Mouse (Mus musculus): Measurements from ENCODE around the gene Susd1. TPM values are rescaled to one million over a fixed set of nuclear protein-coding genes. Genes with fewer than 3 reads are reported as not detected.

Gene Susd1
- polyA plus RNA-seq, 1 experiment from 2014 or later = 2.3 TPM

DNA sequence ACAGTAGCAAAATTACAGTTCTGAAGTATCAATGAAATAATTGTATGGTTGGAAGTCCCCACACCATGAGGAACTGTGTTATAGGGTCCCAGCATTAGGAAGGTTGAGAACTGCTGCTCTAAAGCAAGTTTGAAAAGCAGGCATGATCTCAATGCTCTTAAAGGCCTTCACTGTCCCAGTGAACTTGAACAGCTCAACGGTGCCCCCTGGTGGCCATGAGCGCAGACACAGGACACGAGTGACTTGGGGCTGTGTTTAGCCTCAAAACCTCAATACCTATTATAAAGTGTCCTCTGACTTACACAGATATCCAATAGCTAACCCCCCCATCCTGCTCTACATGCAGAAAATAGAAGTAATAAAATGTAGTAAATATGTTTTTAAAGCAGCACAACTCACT is 97.7 kb downstream of the Susd1 start:
- H3K9me3 ChIP-seq = no peaks in the 10 kb centered on the region
- peak; percentile 87 for DNase-seq (ENCODE audit: extremely low spot score, low spot score)
- no peaks in the 10 kb centered on the region for H3K27me3 ChIP-seq (ENCODE audit: poor library complexity, severe bottlenecking)
- no peak overlapping the region for H3K27ac ChIP-seq
- WGBS = 2% methylated on average over 3 of the region's 3 CpGs
- no peaks in the 10 kb centered on the region for H3K36me3 ChIP-seq (replicated peaks)
- H3K4me1 ChIP-seq = peaks cover 5% of the 10 kb centered on the region; the same call in 1 of the 2 replicates
- H3K4me3 ChIP-seq = no peak overlapping the region

DNA sequence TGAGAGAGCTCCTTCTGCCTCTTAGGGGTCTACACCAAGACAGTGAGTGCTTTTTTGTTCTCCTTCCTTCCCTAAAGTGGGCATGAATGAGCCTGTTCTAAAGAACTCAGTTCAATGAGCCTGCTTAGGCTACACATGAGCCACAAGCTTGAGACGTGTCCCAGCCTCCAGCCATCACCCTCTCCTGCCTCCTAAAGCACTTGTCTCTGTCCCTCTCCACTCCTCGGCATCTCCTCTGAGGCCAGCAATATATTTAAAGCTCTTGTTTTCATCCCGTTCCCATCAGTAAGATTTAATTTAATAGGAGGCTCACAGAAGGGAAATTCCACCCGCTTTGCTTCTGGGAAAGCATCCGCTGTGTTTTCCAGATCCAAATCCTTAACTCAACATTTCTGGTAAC is 98.4 kb downstream of the Susd1 start:
- no peaks in the 10 kb centered on the region for H3K36me3 ChIP-seq (replicated peaks)
- no peak overlapping the region for H3K4me3 ChIP-seq
- no peak for DNase-seq (ENCODE audit: extremely low spot score, low spot score)
- 0 out of 2 replicates have a peak overlapping the region, but pooled peaks have one; percentile 25 for H3K27ac ChIP-seq
- no peaks in the 10 kb centered on the region for H3K27me3 ChIP-seq (ENCODE audit: poor library complexity, severe bottlenecking)
- 75% methylated on average over 5 of the region's 5 CpGs for whole genome bisulfite sequencing
- no peaks in the 10 kb centered on the region for H3K9me3 ChIP-seq
- H3K4me1 ChIP-seq = peaks cover 5% of the 10 kb centered on the region; the same call in 1 of the 2 replicates

DNA sequence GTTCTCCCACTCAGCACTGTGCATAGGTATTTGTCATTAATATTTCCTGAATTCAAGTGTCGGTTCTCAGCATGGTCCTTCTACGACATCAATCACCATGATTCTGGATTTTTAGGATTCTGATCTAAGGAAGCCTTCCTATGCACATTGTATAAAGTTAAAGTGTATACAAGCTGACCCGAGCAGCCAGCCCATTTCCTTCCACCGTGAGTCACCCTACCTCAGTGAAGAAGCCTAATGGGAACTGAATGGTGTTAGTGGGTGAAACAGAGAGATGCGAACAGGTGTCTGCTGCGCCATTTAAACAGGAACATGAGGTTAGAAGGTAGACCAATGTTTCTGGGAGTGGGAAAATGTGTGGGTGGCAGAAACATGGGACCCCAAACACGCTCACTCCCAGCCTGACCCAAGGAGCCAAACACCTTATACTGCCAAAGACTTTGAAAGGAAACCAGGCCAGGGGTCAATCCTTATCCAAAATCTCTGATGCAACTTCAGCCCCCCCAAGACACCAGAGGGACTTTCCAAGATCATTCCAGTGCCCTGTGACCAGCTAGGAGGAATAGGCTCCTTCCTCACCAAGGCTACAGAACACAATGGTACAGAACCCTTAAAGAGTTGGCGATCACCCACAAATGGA is 99.4 kb downstream of the Susd1 start:
- WGBS = 91% methylated on average over 8 of the region's 8 CpGs
- H3K4me1 ChIP-seq = peaks cover 5% of the 10 kb centered on the region; the same call in 1 of the 2 replicates
- no peaks in the 10 kb centered on the region for H3K36me3 ChIP-seq (replicated peaks)
- no peak for DNase-seq (ENCODE audit: extremely low spot score, low spot score)
- no peak overlapping the region for H3K4me3 ChIP-seq
- no peaks in the 10 kb centered on the region for H3K9me3 ChIP-seq
- no peaks in the 10 kb centered on the region for H3K27me3 ChIP-seq (ENCODE audit: poor library complexity, severe bottlenecking)
- H3K27ac ChIP-seq = no peak overlapping the region

DNA sequence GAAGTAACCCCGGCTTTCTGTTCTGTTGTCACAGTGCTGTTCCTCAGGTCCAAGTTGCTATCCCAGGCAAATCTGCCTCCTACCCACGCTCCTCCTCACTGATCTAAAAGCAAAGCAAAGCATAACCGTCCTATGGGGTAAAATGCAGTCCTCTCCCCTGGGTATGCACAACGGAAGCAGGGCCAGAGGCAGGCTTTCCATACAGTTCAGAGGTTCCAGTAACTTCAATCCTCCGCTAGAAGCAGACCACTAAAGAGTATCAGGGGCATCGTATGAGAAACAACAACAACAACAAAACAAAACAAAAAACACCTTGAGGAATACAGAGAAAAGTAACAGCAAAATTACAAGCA is 100.9 kb downstream of the Susd1 start:
- Histone ChIP-seq H3K27me3 (ENCODE audit: poor library complexity, severe bottlenecking) (no peaks in the 10 kb centered on the region), H3K9me3 (no peaks in the 10 kb centered on the region), H3K36me3 (replicated peaks) (no peaks in the 10 kb centered on the region), H3K4me3 (no peak overlapping the region), H3K27ac (no peak overlapping the region), H3K4me1 (peaks cover 5% of the 10 kb centered on the region; the same call in 1 of the 2 replicates)
- 87% methylated on average over 6 of the region's 6 CpGs for WGBS
- no peak for DNase-seq (ENCODE audit: extremely low spot score, low spot score)

DNA sequence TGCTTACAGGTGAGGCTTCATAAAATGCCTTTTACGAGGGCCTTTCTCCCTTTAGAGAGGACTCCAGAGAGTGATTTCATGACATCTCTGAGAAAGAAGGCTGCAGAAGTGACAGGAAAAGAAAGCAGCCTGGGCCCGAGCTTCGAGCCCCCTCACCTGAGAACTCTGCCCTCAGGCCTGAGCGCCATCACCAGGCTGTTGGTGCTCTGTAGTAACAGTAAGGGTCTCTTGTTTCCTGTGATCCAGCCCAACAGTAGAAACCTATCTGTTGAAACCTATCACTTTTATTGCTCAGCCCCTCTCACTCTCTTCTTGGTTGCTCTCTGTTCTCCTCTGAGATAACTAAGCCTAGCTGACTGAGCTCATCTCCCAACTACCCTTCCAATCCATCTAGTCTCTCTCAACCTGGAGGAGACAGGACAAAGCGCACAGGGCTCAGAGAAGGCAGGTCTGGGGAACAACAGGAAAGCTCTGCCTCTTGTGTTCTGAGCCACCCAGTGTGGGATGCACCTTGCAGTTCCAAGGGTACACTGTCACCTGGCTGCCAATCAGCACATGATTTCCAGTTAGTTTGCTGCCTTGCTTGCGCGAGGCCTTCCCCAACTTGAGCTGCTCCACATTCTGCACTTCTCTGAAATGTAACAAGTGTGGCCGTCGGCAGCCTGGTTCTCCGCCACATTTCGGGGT is 101.4 kb downstream of the Susd1 start:
- H3K4me1 ChIP-seq = peaks cover 7% of the 10 kb centered on the region
- 93% methylated on average over 11 of the region's 11 CpGs for WGBS
- no peaks in the 10 kb centered on the region for H3K36me3 ChIP-seq (replicated peaks)
- H3K4me3 ChIP-seq = no peak overlapping the region
- H3K27me3 ChIP-seq (ENCODE audit: poor library complexity, severe bottlenecking) = no peaks in the 10 kb centered on the region
- no peak for DNase-seq (ENCODE audit: extremely low spot score, low spot score)
- H3K9me3 ChIP-seq = no peaks in the 10 kb centered on the region
- H3K27ac ChIP-seq = no peak overlapping the region

DNA sequence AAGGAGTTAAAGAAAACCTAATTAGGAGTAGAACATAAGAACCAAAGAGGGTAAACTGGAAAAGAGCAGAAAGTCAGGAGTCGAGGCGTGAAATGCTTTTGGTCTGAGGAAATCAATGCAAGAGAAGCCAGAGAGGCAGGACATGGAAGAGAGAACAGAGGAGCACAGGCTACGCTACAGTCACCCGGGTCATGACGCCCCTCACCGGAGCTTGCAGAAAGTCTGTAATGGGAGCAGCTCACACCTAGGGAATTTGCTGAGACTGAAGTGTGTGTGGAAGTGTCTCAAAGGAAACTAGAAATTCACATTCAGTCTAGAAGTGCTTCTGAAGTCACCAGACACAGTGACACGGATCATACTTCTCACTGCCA is 102.0 kb downstream of the Susd1 start:
- Histone ChIP-seq H3K36me3 (replicated peaks) (no peaks in the 10 kb centered on the region), H3K4me1 (peaks cover 13% of the 10 kb centered on the region), H3K27ac (no peak overlapping the region), H3K4me3 (no peak overlapping the region), H3K27me3 (ENCODE audit: poor library complexity, severe bottlenecking) (no peaks in the 10 kb centered on the region), H3K9me3 (no peaks in the 10 kb centered on the region)
- 84% methylated on average over 7 of the region's 7 CpGs for WGBS
- DNase-seq (ENCODE audit: extremely low spot score, low spot score) = no peak

DNA sequence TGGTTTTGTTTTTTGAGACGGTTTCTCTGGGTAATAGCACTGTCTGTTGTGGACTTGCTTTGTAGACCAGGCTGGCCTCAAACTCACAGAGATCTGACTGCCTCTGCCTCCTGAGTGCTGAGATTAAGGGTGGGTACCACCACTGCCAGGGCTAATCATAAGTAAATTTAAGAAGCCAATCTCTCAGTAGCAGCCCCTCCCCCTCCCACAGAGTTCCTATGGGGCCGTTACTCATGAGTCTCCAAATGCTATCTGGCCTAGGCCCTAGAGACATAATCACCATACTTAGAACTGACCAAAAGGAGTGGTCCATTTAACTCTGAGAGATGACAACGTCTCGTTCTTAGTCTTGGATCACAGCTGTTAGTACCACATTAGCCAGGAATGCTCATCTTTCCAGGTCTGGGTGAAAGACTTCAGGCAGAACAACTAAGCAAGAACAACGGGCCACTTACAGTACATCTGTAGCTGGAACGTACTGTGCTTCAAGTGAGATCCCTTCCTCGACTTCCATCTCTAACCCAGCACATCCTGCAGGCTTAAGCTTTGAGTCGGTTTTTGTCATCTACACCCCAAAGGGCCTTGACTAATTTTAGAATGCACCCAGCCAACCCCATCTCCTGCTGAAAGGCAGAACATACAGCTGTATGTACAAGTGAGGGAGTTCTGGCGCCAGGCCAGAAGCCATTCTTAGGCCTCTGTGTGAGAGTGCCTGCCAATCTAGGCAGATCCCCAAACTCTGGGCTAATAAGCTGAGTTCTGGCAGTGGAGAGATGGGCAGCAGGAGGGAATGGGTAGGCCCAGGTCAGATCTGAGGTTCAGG is 102.6 kb downstream of the Susd1 start:
- H3K36me3 ChIP-seq (replicated peaks) = no peaks in the 10 kb centered on the region
- no peak overlapping the region for H3K4me3 ChIP-seq
- H3K4me1 ChIP-seq = peaks cover 19% of the 10 kb centered on the region
- DNase-seq (ENCODE audit: extremely low spot score, low spot score) = no peak
- no peaks in the 10 kb centered on the region for H3K9me3 ChIP-seq
- no peak overlapping the region for H3K27ac ChIP-seq
- H3K27me3 ChIP-seq (ENCODE audit: poor library complexity, severe bottlenecking) = no peaks in the 10 kb centered on the region
- 90% methylated on average over 9 of the region's 9 CpGs for WGBS

DNA sequence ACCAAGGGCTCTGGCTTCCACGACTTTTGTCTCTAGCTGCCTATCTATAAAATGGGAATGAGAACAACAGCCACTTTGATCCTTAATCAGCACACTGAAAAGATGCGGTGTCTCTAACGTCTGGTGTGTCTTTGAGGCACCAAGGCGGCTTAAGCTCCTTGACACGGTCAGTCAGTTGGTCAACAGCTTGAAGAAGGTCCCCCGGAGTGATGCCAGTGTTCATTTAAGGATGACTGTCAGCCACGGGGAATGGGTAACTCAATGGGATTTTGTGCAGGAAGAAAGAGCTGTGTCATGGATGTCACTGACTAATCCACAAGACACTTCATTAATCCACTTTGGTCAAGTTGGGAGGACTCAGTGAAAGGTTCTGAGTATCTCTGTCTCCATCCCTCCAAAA is 103.3 kb downstream of the Susd1 start:
- Histone ChIP-seq H3K36me3 (replicated peaks) (no peaks in the 10 kb centered on the region), H3K27ac (no peak overlapping the region), H3K9me3 (no peaks in the 10 kb centered on the region), H3K27me3 (ENCODE audit: poor library complexity, severe bottlenecking) (no peaks in the 10 kb centered on the region), H3K4me1 (peaks cover 20% of the 10 kb centered on the region), H3K4me3 (no peak overlapping the region)
- no peak for DNase-seq (ENCODE audit: extremely low spot score, low spot score)
- WGBS = 63% methylated on average over 7 of the region's 7 CpGs

DNA sequence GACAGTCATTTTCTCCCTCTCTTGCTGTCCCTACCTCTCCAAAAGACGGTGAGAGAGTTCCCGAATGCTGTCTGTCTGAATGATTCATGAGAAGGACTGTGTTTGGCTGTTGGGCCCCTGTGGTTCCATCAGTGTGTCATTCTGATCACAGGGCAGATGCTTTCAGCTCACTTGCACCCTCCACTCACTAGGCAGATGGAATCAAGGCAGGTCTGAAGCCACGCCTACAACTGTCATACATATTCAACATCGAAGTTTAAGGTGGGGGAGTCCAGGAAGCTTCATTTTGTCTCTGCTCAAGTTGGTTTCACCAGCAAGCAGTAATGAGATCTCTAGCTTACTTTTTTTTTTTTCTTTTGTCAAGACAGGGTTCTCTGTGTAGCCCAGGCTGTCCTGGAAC is 104.2 kb downstream of the Susd1 start:
- H3K27ac ChIP-seq = no peak overlapping the region
- H3K27me3 ChIP-seq (ENCODE audit: poor library complexity, severe bottlenecking) = no peaks in the 10 kb centered on the region
- no peaks in the 10 kb centered on the region for H3K36me3 ChIP-seq (replicated peaks)
- 96% methylated on average over 4 of the region's 4 CpGs for WGBS
- DNase-seq (ENCODE audit: extremely low spot score, low spot score) = no peak
- no peak overlapping the region for H3K4me3 ChIP-seq
- H3K4me1 ChIP-seq = peaks cover 20% of the 10 kb centered on the region
- H3K9me3 ChIP-seq = no peaks in the 10 kb centered on the region

DNA sequence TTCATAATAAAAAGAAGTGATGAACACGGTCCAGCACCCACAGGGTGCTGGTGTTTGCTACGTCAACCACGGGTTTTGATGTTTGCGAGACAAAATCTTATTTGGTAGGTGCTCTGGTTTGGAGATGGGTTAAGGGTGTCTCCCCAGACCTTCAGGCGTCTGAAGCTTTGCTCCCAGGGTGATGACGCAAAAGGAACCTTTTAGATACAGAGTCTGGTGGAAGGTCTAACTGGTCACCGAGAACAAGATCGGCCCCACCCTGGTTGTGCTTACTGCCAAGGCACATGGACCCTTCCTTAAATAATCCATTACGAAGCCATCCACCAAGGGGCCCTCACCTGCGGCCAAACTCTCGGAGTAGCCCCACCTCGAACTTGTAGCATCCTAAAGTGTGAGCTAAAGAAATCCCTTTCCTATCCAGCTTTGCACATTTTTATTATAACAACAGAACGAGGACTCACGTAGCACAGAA is 105.0 kb downstream of the Susd1 start:
- H3K27me3 ChIP-seq (ENCODE audit: poor library complexity, severe bottlenecking) = no peaks in the 10 kb centered on the region
- no peak overlapping the region for H3K27ac ChIP-seq
- no peak for DNase-seq (ENCODE audit: extremely low spot score, low spot score)
- 96% methylated on average over 14 of the region's 14 CpGs for WGBS
- no peaks in the 10 kb centered on the region for H3K9me3 ChIP-seq
- H3K4me1 ChIP-seq = peaks cover 20% of the 10 kb centered on the region
- H3K36me3 ChIP-seq (replicated peaks) = no peaks in the 10 kb centered on the region
- H3K4me3 ChIP-seq = no peak overlapping the region

DNA sequence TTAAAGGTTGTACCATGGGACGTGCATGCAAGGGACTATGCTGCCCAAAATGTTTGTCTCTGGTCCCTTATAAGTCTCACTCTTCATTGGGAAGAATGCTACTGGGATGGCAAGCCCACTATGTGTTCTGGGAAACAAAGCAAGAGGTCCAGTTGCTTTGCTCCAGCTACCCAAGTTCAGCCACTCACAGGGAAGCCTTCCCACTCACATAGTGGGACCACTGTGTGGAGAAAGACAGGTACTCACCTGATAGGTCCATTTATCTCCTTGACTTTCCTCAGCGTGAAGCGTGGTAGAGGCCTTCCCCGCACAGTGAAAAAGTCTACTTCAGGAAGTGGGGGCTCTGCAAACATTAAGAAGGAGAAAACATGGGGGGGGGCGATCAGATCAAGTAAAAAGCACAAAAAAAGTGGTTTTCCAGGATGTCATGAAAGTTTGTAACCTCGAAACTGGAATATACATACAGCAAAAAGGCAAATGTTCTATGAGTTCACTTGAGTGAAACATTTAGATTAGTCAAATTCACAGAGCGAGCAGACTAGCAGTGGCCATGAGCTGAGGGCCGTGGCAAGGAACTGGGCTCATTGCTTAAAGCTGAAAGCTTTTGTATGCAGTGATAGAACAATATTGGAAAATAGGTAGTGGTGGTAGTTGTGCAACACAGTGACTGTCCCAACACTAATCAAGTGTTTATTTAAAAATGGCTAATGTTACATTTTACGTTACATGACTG is 105.6 kb downstream of the Susd1 start:
- Histone ChIP-seq H3K27me3 (ENCODE audit: poor library complexity, severe bottlenecking) (no peaks in the 10 kb centered on the region), H3K27ac (no peak overlapping the region), H3K9me3 (no peaks in the 10 kb centered on the region), H3K4me3 (no peak overlapping the region), H3K36me3 (replicated peaks) (no peaks in the 10 kb centered on the region), H3K4me1 (peaks cover 20% of the 10 kb centered on the region)
- 92% methylated on average over 9 of the region's 9 CpGs for WGBS
- DNase-seq (ENCODE audit: extremely low spot score, low spot score) = no peak

DNA sequence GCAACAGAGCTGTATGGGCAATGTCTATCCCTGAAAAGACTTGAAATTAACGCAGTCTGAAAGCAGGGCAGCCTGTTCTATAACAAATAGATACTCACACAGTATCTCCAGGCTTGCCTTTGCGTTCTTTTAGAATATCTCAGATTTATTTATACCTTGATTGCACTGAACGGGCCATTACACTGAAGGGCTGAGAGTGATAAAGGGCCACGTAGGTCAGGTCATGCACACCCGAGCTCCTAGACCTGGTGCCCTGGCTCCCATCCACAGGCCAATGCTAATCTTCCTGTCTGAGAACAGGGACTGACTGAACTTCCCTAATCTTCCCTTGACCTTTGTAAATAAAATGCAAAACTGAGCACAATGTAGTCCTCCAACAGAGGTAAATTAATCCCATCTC is 106.3 kb downstream of the Susd1 start:
- H3K4me3 ChIP-seq = no peak overlapping the region
- 80% methylated on average over 5 of the region's 5 CpGs for WGBS
- no peaks in the 10 kb centered on the region for H3K36me3 ChIP-seq (replicated peaks)
- H3K27ac ChIP-seq = no peak overlapping the region
- H3K27me3 ChIP-seq (ENCODE audit: poor library complexity, severe bottlenecking) = no peaks in the 10 kb centered on the region
- no peak for DNase-seq (ENCODE audit: extremely low spot score, low spot score)
- 0 out of 2 replicates have a peak, but pooled peaks cover 2% of the 10 kb centered on the region for H3K9me3 ChIP-seq
- H3K4me1 ChIP-seq = peaks cover 20% of the 10 kb centered on the region
